Mouse (Mus musculus): ENCODE measurements at regions not wholly inside any gene's neighbourhood (a gene's known extent, or its start where the extent isn't known, plus 50 kb on each side); places are given as distances from the start of the nearest gene placed in this dataset.

DNA sequence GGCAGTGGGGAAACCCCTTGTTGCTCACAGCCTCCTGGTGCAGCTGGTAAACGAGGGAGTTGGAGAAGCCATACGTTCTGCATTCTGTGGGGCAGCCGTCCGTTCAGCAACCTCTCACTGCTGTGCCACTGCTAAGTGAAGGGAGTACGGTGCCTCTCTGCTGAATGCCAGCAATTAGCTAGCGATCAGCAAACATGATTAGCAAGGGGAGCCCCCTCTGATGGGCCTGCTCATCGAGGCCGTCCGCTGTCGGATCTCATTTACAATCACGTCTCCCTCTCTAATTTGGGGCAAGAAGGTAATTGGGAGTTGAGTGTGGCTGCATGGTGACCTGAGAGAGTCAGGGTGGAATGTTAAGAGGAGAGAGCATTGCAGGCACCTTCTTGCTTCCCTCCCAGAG is 266.7 kb upstream of the Kcnab2 start:
- Histone ChIP-seq H3K9ac (ENCODE audit: low read depth, low read length) (no peak overlapping the region), H3K4me1 (ENCODE audit: control insufficient read depth, insufficient read depth, low read length) (no peaks in the 10 kb centered on the region), H3K4me3 (ENCODE audit: low read length) (no peak overlapping the region), H3K9me3 (ENCODE audit: control insufficient read depth, low read length) (no peaks in the 10 kb centered on the region), H3K27ac (ENCODE audit: low read depth, low read length) (no peak overlapping the region), H3K27me3 (ENCODE audit: control insufficient read depth, insufficient read depth, low read length) (no peaks in the 10 kb centered on the region), H3K36me3 (ENCODE audit: control insufficient read depth, insufficient read depth, low read length) (no peaks in the 10 kb centered on the region), H3K4me2 (replicated peaks; ENCODE audit: low read depth, low read length) (no peak overlapping the region)
- WGBS = 39% methylated on average over 11 of the region's 11 CpGs
- ATAC-seq (ENCODE audit: low FRiP score, low TSS enrichment) = no peak

DNA sequence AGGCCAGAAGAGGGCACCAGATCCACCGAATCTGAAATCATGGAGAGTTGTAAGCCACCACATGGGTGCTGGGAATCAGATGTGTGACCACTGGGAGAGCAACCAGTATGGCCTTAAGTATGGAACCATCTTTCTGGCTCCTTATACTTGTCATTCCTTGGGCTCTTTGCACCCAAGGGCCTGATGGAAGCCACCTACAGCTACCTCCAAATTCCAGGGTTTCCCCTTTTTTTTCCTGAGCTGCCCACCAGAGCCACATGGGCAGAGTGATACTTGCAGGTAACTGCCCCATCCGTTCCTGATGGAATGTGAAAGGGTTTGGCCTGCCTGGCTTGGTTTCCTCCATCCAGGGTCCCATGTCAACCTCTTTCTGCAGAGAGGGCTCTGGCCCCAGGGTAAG is 255.3 kb upstream of the Kcnab2 start:
- Histone ChIP-seq H3K4me1 (ENCODE audit: control insufficient read depth, insufficient read depth, low read length) (no peaks in the 10 kb centered on the region), H3K9ac (ENCODE audit: low read depth, low read length) (no peak overlapping the region), H3K4me3 (ENCODE audit: low read length) (no peak overlapping the region), H3K4me2 (replicated peaks; ENCODE audit: low read depth, low read length) (no peak overlapping the region), H3K9me3 (ENCODE audit: control insufficient read depth, low read length) (no peaks in the 10 kb centered on the region), H3K27me3 (ENCODE audit: control insufficient read depth, insufficient read depth, low read length) (no peaks in the 10 kb centered on the region), H3K36me3 (ENCODE audit: control insufficient read depth, insufficient read depth, low read length) (no peaks in the 10 kb centered on the region), H3K27ac (ENCODE audit: low read depth, low read length) (no peak overlapping the region)
- ATAC-seq (ENCODE audit: low FRiP score, low TSS enrichment) = no peak
- 75% methylated on average over 2 of the region's 2 CpGs for WGBS

DNA sequence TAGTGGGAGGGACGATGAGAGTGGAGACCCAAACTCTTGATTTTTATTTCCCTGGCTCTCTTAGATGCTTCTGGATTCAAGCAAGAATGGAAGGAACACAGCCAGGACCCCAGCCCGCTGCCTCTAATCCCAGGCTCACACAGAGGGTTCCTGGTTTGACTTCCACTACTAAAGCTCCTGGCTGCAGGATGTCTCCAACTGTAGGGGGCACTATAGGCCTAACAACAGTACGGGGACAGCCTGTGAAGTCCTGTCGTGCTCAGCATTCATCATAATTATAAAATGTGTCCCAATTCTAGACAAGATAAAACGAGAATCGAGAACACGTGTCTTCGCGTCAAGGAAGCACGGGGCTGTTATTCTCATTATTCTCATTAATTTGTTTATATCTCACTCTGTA is 254.3 kb upstream of the Kcnab2 start:
- WGBS = 78% methylated on average over 10 of the region's 10 CpGs
- Histone ChIP-seq H3K36me3 (ENCODE audit: control insufficient read depth, insufficient read depth, low read length) (no peaks in the 10 kb centered on the region), H3K27me3 (ENCODE audit: control insufficient read depth, insufficient read depth, low read length) (no peaks in the 10 kb centered on the region), H3K27ac (ENCODE audit: low read depth, low read length) (no peak overlapping the region), H3K9me3 (ENCODE audit: control insufficient read depth, low read length) (no peaks in the 10 kb centered on the region), H3K4me2 (replicated peaks; ENCODE audit: low read depth, low read length) (no peak overlapping the region), H3K4me3 (ENCODE audit: low read length) (no peak overlapping the region), H3K9ac (ENCODE audit: low read depth, low read length) (no peak overlapping the region), H3K4me1 (ENCODE audit: control insufficient read depth, insufficient read depth, low read length) (no peaks in the 10 kb centered on the region)
- ATAC-seq (ENCODE audit: low FRiP score, low TSS enrichment) = no peak

DNA sequence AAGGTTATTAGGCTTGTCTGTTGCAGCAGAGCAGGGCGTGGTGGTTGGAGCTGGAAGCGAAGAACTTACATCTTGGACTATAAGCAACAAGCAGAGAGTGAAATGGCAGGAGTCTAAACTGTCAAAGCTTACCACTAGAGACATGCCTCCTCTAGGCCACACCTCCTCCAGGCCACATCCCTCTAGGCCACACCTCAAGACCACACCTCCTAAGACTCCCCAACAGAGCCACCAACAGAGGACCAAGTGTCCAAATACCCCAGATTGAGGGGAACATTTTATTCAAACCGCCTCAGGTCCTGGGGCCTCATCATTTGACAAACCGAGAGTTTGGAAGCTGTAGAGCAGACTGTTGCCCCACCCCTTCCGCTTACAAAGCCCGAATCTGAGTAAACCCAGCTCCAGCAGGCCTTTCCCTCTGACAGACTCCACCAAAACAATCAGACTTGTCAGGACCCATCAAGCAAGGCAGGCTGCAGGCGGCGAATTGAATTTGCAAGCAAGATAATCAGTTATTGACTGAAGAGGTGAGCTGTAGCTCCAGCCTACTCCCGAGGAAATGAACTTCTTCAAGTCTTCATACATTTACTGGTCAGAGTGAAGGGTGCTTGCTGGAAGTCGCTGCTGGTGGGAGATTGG is 253.5 kb upstream of the Kcnab2 start:
- Histone ChIP-seq H3K27me3 (ENCODE audit: control insufficient read depth, insufficient read depth, low read length) (no peaks in the 10 kb centered on the region), H3K27ac (ENCODE audit: low read depth, low read length) (no peak overlapping the region), H3K4me2 (replicated peaks; ENCODE audit: low read depth, low read length) (no peak overlapping the region), H3K9me3 (ENCODE audit: control insufficient read depth, low read length) (no peaks in the 10 kb centered on the region), H3K36me3 (ENCODE audit: control insufficient read depth, insufficient read depth, low read length) (no peaks in the 10 kb centered on the region), H3K4me1 (ENCODE audit: control insufficient read depth, insufficient read depth, low read length) (no peaks in the 10 kb centered on the region), H3K4me3 (ENCODE audit: low read length) (no peak overlapping the region), H3K9ac (ENCODE audit: low read depth, low read length) (no peak overlapping the region)
- WGBS = 75% methylated on average over 10 of the region's 10 CpGs
- ATAC-seq (ENCODE audit: low FRiP score, low TSS enrichment) = no peak

DNA sequence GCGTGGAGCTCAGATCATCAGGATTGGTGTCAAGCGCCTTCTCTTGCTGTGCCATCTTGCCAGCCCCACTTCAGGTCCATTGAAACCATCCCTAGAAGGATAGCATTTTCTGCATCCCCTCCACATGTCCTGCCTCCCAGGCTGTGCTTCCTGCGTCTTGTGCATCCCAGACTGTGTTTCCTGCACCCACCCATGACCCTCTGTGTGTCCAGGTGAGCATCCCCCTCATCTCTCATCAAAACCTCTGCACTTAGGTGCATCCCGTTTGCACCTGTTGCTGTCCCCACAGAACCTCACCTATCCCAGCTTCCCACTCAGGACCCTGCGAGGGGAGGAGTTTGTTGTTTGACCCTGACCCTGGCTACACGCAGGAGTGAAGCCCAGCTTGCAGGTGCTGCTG is 251.8 kb upstream of the Kcnab2 start:
- no peaks in the 10 kb centered on the region for H3K9me3 ChIP-seq (ENCODE audit: control insufficient read depth, low read length)
- no peak for ATAC-seq (ENCODE audit: low FRiP score, low TSS enrichment)
- no peak overlapping the region for H3K4me3 ChIP-seq (ENCODE audit: low read length)
- H3K27me3 ChIP-seq (ENCODE audit: control insufficient read depth, insufficient read depth, low read length) = no peaks in the 10 kb centered on the region
- H3K4me1 ChIP-seq (ENCODE audit: control insufficient read depth, insufficient read depth, low read length) = no peaks in the 10 kb centered on the region
- no peak overlapping the region for H3K9ac ChIP-seq (ENCODE audit: low read depth, low read length)
- WGBS = 85% methylated on average over 6 of the region's 6 CpGs
- H3K36me3 ChIP-seq (ENCODE audit: control insufficient read depth, insufficient read depth, low read length) = no peaks in the 10 kb centered on the region
- no peak overlapping the region for H3K4me2 ChIP-seq (replicated peaks; ENCODE audit: low read depth, low read length)
- no peak overlapping the region for H3K27ac ChIP-seq (ENCODE audit: low read depth, low read length)

DNA sequence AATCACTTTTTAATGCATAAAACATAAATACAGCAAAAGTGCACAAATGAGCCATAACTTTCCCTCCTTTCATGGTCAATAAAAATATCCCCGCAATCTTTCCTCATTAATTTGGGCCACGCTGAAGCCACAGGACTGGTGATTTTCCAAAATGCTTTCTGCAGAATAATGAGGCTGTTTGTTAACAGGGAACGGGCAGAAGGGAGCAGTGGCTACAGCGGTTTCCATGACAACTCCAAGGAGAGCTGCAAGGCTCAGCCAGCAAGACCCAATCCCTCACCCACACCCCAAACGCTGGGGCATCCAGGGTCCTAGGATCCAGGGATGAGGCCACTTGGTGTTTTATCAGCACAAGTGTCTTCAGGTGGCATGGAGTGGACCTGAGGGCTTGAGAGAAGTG is 248.2 kb upstream of the Kcnab2 start:
- no peaks in the 10 kb centered on the region for H3K4me1 ChIP-seq (ENCODE audit: control insufficient read depth, insufficient read depth, low read length)
- WGBS = 52% methylated on average over 5 of the region's 5 CpGs

DNA sequence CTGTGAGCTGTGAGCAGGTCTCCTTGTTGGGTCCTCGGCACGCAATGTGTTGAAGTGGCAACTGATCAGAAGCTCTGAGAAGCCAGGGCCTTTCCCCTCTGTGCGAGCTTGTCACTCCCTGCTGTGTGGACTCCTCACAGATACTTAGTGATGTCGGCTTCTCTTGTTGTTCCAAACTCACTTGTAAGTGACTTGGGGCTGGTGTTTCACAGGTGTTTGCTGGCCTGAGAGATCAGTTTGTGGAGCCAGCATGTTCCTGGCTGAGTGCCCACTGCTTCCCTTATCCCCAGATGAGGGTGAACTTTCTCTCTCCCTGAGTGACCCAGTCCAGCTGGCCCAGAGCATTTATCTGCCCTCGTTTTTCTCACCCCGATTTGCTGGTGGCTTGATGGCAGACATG is 247.8 kb upstream of the Kcnab2 start:
- Histone ChIP-seq H3K4me1 (ENCODE audit: control insufficient read depth, insufficient read depth, low read length) (no peaks in the 10 kb centered on the region), H3K27me3 (ENCODE audit: control insufficient read depth, insufficient read depth, low read length) (0 out of 2 replicates have a peak, but pooled peaks cover 3% of the 10 kb centered on the region), H3K4me3 (ENCODE audit: low read length) (no peak overlapping the region), H3K4me2 (replicated peaks; ENCODE audit: low read depth, low read length) (no peak overlapping the region), H3K9me3 (ENCODE audit: control insufficient read depth, low read length) (no peaks in the 10 kb centered on the region), H3K27ac (ENCODE audit: low read depth, low read length) (no peak overlapping the region), H3K9ac (ENCODE audit: low read depth, low read length) (no peak overlapping the region), H3K36me3 (ENCODE audit: control insufficient read depth, insufficient read depth, low read length) (no peaks in the 10 kb centered on the region)
- WGBS = 58% methylated on average over 6 of the region's 6 CpGs
- no peak for ATAC-seq (ENCODE audit: low FRiP score, low TSS enrichment)

More for the DNA sequence above, 248.2 kb upstream of the Kcnab2 start:
- H3K9me3 ChIP-seq (ENCODE audit: control insufficient read depth, low read length) = no peaks in the 10 kb centered on the region
- ATAC-seq (ENCODE audit: low FRiP score, low TSS enrichment) = no peak
- H3K4me3 ChIP-seq (ENCODE audit: low read length) = no peak overlapping the region
- H3K9ac ChIP-seq (ENCODE audit: low read depth, low read length) = no peak overlapping the region
- H3K27ac ChIP-seq (ENCODE audit: low read depth, low read length) = no peak overlapping the region
- H3K27me3 ChIP-seq (ENCODE audit: control insufficient read depth, insufficient read depth, low read length) = 0 out of 2 replicates have a peak, but pooled peaks cover 3% of the 10 kb centered on the region
- no peaks in the 10 kb centered on the region for H3K36me3 ChIP-seq (ENCODE audit: control insufficient read depth, insufficient read depth, low read length)
- no peak overlapping the region for H3K4me2 ChIP-seq (replicated peaks; ENCODE audit: low read depth, low read length)

DNA sequence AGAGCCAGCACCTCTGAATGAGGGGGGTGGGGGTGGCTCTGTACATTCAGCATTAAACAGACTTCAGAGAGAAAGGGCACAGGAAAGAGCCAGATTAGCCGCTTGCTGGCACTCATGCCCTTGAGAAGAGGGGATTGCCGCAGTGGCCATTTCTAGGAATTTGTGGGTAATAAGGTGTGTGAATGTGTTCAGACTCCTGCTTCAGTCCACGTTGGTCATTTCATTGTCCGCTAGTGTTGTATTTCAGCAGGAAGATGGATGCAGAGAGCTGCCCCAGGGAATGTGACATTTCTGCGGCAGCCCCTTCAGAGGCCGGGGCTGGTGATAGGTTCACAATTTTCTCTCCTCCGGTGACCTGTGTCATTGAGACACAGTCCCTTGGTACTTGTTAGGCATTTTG is 247.1 kb upstream of the Kcnab2 start:
- no peak for ATAC-seq (ENCODE audit: low FRiP score, low TSS enrichment)
- H3K36me3 ChIP-seq (ENCODE audit: control insufficient read depth, insufficient read depth, low read length) = no peaks in the 10 kb centered on the region
- H3K4me2 ChIP-seq (replicated peaks; ENCODE audit: low read depth, low read length) = no peak overlapping the region
- H3K9ac ChIP-seq (ENCODE audit: low read depth, low read length) = no peak overlapping the region
- H3K9me3 ChIP-seq (ENCODE audit: control insufficient read depth, low read length) = no peaks in the 10 kb centered on the region
- H3K27ac ChIP-seq (ENCODE audit: low read depth, low read length) = no peak overlapping the region
- WGBS = 49% methylated on average over 7 of the region's 7 CpGs
- 0 out of 2 replicates have a peak, but pooled peaks cover 3% of the 10 kb centered on the region for H3K27me3 ChIP-seq (ENCODE audit: control insufficient read depth, insufficient read depth, low read length)
- H3K4me1 ChIP-seq (ENCODE audit: control insufficient read depth, insufficient read depth, low read length) = no peaks in the 10 kb centered on the region
- no peak overlapping the region for H3K4me3 ChIP-seq (ENCODE audit: low read length)

GRCm38 (mm10) chr4:152724026-152724425 is 246.4 kb upstream of the Kcnab2 start:
- no peak for ATAC-seq (ENCODE audit: low FRiP score, low TSS enrichment)

More at GRCm38 (mm10) chr4:152724026-152724425, 246.4 kb upstream of the Kcnab2 start:
- Histone ChIP-seq H3K27ac (ENCODE audit: low read depth, low read length) (no peak overlapping the region), H3K9me3 (ENCODE audit: control insufficient read depth, low read length) (no peaks in the 10 kb centered on the region), H3K4me2 (replicated peaks; ENCODE audit: low read depth, low read length) (no peak overlapping the region), H3K36me3 (ENCODE audit: control insufficient read depth, insufficient read depth, low read length) (no peaks in the 10 kb centered on the region), H3K4me3 (ENCODE audit: low read length) (no peak overlapping the region), H3K9ac (ENCODE audit: low read depth, low read length) (no peak overlapping the region), H3K27me3 (ENCODE audit: control insufficient read depth, insufficient read depth, low read length) (0 out of 2 replicates have a peak, but pooled peaks cover 3% of the 10 kb centered on the region), H3K4me1 (ENCODE audit: control insufficient read depth, insufficient read depth, low read length) (no peaks in the 10 kb centered on the region)
- 69% methylated on average over 10 of the region's 10 CpGs for WGBS

Data from kidney, embryonic 14.5 days (tissue).